Mouse (Mus musculus): ENCODE data around the gene Ggt6. TPM values are rescaled to one million over a fixed set of nuclear protein-coding genes. Genes with fewer than 3 reads are reported as not detected.

Ggt6 gene
- total and polyA plus RNA-seq, 3 experiments: 0.13 to 0.19 TPM; not detected in 1

DNA sequence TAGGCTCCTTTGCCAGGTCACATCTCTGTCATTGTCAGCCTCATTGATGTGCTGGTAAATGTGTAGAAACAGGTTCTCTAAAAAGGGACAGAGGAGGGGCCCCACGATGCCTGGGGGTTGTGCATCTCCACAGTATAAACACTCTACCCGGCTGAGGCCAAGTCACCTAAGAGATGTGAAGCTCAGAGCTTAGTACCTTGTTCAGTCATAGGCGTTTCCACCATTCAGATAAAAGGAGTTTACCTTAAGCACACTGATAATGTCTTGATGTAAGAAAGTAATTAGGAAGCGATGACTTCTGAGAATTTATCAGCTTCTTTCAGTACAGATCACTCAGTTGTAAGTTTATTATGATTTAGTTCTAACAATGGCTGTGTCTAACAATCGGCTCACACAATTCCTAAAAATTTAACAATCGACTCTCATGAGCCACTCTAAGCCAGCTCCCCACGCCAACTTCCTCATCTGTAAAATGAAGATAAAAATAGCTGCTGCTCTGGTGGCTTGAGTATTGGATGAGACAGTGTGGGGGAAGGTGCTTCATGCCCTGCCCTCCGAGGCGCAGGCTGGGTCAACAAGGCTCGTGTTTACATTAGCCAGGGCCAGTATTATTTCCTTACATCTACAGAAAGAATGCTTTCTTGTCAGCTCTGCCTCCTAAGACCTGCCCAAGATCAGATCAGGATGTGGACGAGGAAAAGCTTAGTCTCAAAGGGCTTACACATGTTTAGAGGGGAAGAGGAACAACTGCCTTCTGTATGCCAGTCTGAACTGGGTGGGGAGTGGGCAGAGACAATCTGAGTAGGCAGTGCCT lies 31.6 kb downstream of the Ggt6 start:
- peak; percentile 57 for DNase-seq (ENCODE audit: extremely low read depth)
- Histone ChIP-seq H3K9me3 (replicated peaks; ENCODE audit: low read length) (no peaks in the 10 kb centered on the region), H3K9ac (ENCODE audit: insufficient read depth, low read depth) (no peak overlapping the region; the same call in 1 of the 2 replicates), H3K4me2 (ENCODE audit: insufficient read depth, low read depth, poor library complexity, severe bottlenecking) (peak overlapping the region; percentile 33; the same call in 1 of the 2 replicates), H3K79me2 (replicated peaks; ENCODE audit: control insufficient read depth, extremely low read depth, insufficient read depth, poor library complexity, severe bottlenecking) (no peaks in the 10 kb centered on the region), H3K4me3 (replicated peaks in 1 of 3; ENCODE audit: low read depth in 2 of 3, low read length in 2 of 3, poor library complexity in 1 of 3) (peak overlapping the region in 1 of 3 experiments; percentile 24), H3K4me1 (ENCODE audit: control insufficient read depth in 1 of 2, insufficient read depth in 2 of 2) (peaks cover 34 to 71% of the 10 kb centered on the region in 2 experiments), H3K36me3 (replicated peaks in 1 of 2; ENCODE audit: control insufficient read depth in 1 of 2, insufficient read depth in 1 of 2, low read length in 1 of 2) (no peaks in the 10 kb centered on the region), H3K27me3 (replicated peaks) (no peaks in the 10 kb centered on the region), H3K27ac (ENCODE audit: insufficient read depth, low read depth) (no peak overlapping the region)
- dilution Hi-C loops (cut with MboI; ENCODE audit: extremely low pct_ligation_motif_present, extremely low pct_unique_long_range_greater_than_20kb, low sequenced_read_pairs) (no loop called here), in situ Hi-C loops (cut with MboI; ENCODE audit: low pct_ligation_motif_present, low pct_unique_long_range_greater_than_20kb, low sequenced_read_pairs) (no loop called here)
- TF ChIP-seq MEF2A (IDR thresholded peaks at IDR 0.05; ENCODE audit: borderline replicate concordance, low read depth, low read length): peak; percentile 72
- TF ChIP-seq NRF1 (IDR thresholded peaks at IDR 0.05; ENCODE audit: low read depth, low read length): no peak
- 0 out of 2 replicates have a peak, but pooled peaks have one; percentile 42 for TF ChIP-seq MXI1 (IDR thresholded peaks at IDR 0.05; ENCODE audit: low read depth, low read length)
- TF ChIP-seq TBP (conservative IDR thresholded peaks at IDR 0.05; ENCODE audit: low read depth, low read length): no peak
- TF ChIP-seq CTCF (conservative IDR thresholded peaks at IDR 0.05 in 1 of 2, IDR thresholded peaks at IDR 0.05 in 1 of 2; ENCODE audit: low read depth in 2 of 2, low read length in 2 of 2): no peak
- TF ChIP-seq EP300 (IDR thresholded peaks at IDR 0.05; ENCODE audit: low read length): peak; percentile 33; the same call in 1 of the 2 replicates
- TF ChIP-seq TCF12 (IDR thresholded peaks at IDR 0.05; ENCODE audit: low read depth, low read length): no peak
- TF ChIP-seq RAD21 (IDR thresholded peaks at IDR 0.05; ENCODE audit: low read depth, low read length): no peak
- no peak for TF ChIP-seq ETS1 (conservative IDR thresholded peaks at IDR 0.05; ENCODE audit: low read depth, low read length)
- no peak for TF ChIP-seq ZMIZ1 (IDR thresholded peaks at IDR 0.05; ENCODE audit: low read depth, low read length)
- no peak for TF ChIP-seq ZKSCAN1 (IDR thresholded peaks at IDR 0.05; ENCODE audit: borderline replicate concordance, low read depth, low read length)
- TF ChIP-seq SIN3A (IDR thresholded peaks at IDR 0.05; ENCODE audit: low read length): peak; percentile 37; the same call in 1 of the 2 replicates
- TF ChIP-seq KAT2A (IDR thresholded peaks at IDR 0.05; ENCODE audit: insufficient replicate concordance, low read length): no peak
- no peak for TF ChIP-seq CHD1 (IDR thresholded peaks at IDR 0.05; ENCODE audit: low read depth, low read length)
- TF ChIP-seq ELF1 (IDR thresholded peaks at IDR 0.05; ENCODE audit: low read depth, low read length): peak; percentile 17; the same call in 1 of the 2 replicates
- TF ChIP-seq CHD2 (IDR thresholded peaks at IDR 0.05; ENCODE audit: low read length): peak; percentile 41; the same call in 1 of the 2 replicates
- no peak for TF ChIP-seq POLR2AphosphoS2 (IDR thresholded peaks at IDR 0.05; ENCODE audit: low read depth, low read length)

DNA sequence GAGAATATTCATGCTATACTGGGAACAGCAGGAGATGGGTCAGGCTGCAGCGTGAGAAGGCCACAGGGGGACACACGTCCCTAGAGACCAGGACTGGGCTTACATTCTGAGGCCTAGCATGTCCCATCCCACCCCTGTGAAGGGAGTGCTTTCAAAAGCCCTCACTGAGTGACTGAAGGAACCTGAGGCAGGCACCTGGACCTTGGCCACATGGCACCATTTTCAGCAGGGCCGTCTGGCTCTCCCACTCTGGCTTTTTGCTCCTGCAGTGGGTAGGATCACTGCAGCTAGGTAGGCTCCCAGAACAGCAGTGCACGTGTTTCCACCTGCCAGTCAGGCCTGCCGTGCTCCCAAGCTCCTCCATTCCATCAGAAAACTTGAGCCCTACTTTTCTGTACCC lies 33.2 kb downstream of the Ggt6 start:
- Histone ChIP-seq H3K36me3 (replicated peaks in 1 of 2; ENCODE audit: control insufficient read depth in 1 of 2, insufficient read depth in 1 of 2, low read length in 1 of 2) (no peaks in the 10 kb centered on the region), H3K4me1 (ENCODE audit: control insufficient read depth in 1 of 2, insufficient read depth in 2 of 2) (peaks cover 34 to 63% of the 10 kb centered on the region in 2 experiments), H3K27me3 (replicated peaks) (peaks cover 2% of the 10 kb centered on the region), H3K4me2 (ENCODE audit: insufficient read depth, low read depth, poor library complexity, severe bottlenecking) (no peak overlapping the region), H3K27ac (ENCODE audit: insufficient read depth, low read depth) (no peak overlapping the region), H3K4me3 (replicated peaks in 1 of 3; ENCODE audit: low read depth in 2 of 3, low read length in 2 of 3, poor library complexity in 1 of 3) (no peak overlapping the region), H3K9me3 (replicated peaks; ENCODE audit: low read length) (no peaks in the 10 kb centered on the region), H3K79me2 (replicated peaks; ENCODE audit: control insufficient read depth, extremely low read depth, insufficient read depth, poor library complexity, severe bottlenecking) (no peaks in the 10 kb centered on the region), H3K9ac (ENCODE audit: insufficient read depth, low read depth) (no peak overlapping the region)
- no peak for DNase-seq (ENCODE audit: extremely low read depth)
- dilution Hi-C loops (cut with MboI; ENCODE audit: extremely low pct_ligation_motif_present, extremely low pct_unique_long_range_greater_than_20kb, low sequenced_read_pairs) (no loop called here), in situ Hi-C loops (cut with MboI; ENCODE audit: low pct_ligation_motif_present, low pct_unique_long_range_greater_than_20kb, low sequenced_read_pairs) (no loop called here)
- TF ChIP-seq CHD2 (IDR thresholded peaks at IDR 0.05; ENCODE audit: low read length) (no peak), EP300 (IDR thresholded peaks at IDR 0.05; ENCODE audit: low read length) (no peak)
